Mouse (Mus musculus) liver, postnatal 0 days (tissue): ENCODE results near the gene Btg2. TPM values are rescaled to one million over a fixed set of nuclear protein-coding genes. Genes with fewer than 3 reads are reported as not detected.

ENCODE experiments used
- ATAC-seq: fragments of 200-750 bp; cut with Nextera tagmentation; 2 replicates; pipeline ENCODE4 v1.8.0; 2017; ENCODE audit warnings: mild to moderate bottlenecking, moderate library complexity
- DNase-seq: peaks from one replicate; pipeline ENCODE4 v3.0.0-alpha.2; 2016
- H3K27ac ChIP-seq: fragments of 300-500 bp; sonication (generic); 2 replicates; pipeline ENCODE4 v1.5.1; 2014; ENCODE audit warnings: antibody characterized with exemption, moderate library complexity, mild to moderate bottlenecking, low read depth
- H3K27me3 ChIP-seq: fragments of 300-500 bp; sonication (generic); 2 replicates; pipeline ENCODE4 v1.6.1; 2014; ENCODE audit warnings: low read length, control low read depth, mixed read lengths; ENCODE audit not compliant: insufficient read depth
- H3K36me3 ChIP-seq: fragments of 300-500 bp; sonication (generic); replicated peaks from 2 replicates; pipeline ENCODE4 v1.6.1; 2014; ENCODE audit warnings: mild to moderate bottlenecking, control low read depth, low read length, moderate library complexity, mixed read lengths; ENCODE audit not compliant: insufficient read depth
- H3K4me1 ChIP-seq: fragments of 300-500 bp; sonication (generic); 2 replicates; pipeline ENCODE4 v1.6.1; 2014; ENCODE audit warnings: antibody characterized with exemption, mild to moderate bottlenecking, control low read depth; ENCODE audit not compliant: insufficient read depth
- H3K4me2 ChIP-seq: fragments of 300-500 bp; sonication (generic); 2 replicates; pipeline ENCODE4 v1.6.1; 2014; ENCODE audit warnings: low read depth, mild to moderate bottlenecking, low read length, moderate library complexity, mixed read lengths
- H3K4me3 ChIP-seq: fragments of 300-500 bp; sonication (generic); 2 replicates; pipeline ENCODE4 v1.5.1; 2014; ENCODE audit warnings: low read depth, low read length
- H3K9ac ChIP-seq: fragments of 300-500 bp; sonication (generic); replicated peaks from 2 replicates; pipeline ENCODE4 v1.6.1; 2014; ENCODE audit warnings: mild to moderate bottlenecking, moderate library complexity
- H3K9me3 ChIP-seq: fragments of 300-500 bp; sonication (generic); 2 replicates; pipeline ENCODE4 v1.6.1; 2016; ENCODE audit warnings: mild to moderate bottlenecking, control low read depth, low read length, mixed read lengths
- CTCF ChIP-seq: sonication (generic); IDR thresholded peaks from 2 replicates; pipeline ENCODE4 v1.5.1; 2016; ENCODE audit warnings: antibody characterized with exemption, low read depth
- EP300 ChIP-seq: IDR thresholded peaks from 2 replicates; pipeline ENCODE4 v1.6.1; 2016; ENCODE audit warnings: antibody characterized with exemption, low read depth, mild to moderate bottlenecking
- WGBS: fragments of 180-500 bp; shearing (Covaris S2); extraction: QIAGEN DNeasy Blood & Tissue Kit; methylation state at CpG from one replicate; pipeline ENCODE4 v1.1.7; 2014; ENCODE audit not compliant: insufficient replicate concordance; 5-methylcytosine and 5-hydroxymethylcytosine counted together
- polyA plus RNA-seq: library from polyadenylated mRNA; unstranded; fragments of >200 nt; fragmentation: Nextera tagmentation; extraction: Ambion mirVana; gene quantifications from 2 replicates; pipeline ENCODE4 v1.2.1, GENCODE M21; 2015

Btg2 gene
- polyA plus RNA-seq, 1 experiment from 2014 or later, result 62.6 TPM

DNA sequence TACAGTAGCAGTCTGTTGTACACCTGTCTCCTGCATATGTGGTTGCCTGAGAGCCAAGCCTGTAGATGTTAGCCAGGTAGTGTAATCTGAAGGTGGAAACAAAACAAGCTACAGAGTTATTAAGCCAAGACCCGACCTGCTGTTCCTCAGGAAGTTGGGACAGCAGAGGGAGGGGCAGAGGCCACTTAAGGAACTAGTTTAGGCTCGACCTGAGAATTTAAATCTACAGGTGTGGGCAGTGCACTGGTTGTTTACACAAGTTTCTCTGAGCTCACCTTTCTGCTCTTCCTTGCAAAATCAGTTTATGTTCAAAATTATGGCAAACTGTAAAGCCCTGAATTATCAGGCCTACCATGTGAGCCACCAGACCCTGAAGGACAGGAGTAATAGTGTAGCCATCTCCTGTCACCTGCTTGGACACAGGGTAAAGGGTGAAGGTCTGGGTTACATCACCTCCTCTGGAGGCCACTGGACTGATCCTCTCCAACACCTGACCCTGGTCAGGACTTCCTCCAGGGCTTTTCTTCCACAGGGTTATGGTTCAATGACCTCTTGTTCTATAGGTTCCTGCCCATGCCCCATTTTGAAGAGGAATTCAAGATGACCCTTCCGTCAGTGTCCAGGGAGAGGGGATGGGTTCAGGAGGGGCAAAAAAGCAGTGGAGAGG lies 27.0 kb upstream of the Btg2 start:
- ATAC-seq, result no peak

DNA sequence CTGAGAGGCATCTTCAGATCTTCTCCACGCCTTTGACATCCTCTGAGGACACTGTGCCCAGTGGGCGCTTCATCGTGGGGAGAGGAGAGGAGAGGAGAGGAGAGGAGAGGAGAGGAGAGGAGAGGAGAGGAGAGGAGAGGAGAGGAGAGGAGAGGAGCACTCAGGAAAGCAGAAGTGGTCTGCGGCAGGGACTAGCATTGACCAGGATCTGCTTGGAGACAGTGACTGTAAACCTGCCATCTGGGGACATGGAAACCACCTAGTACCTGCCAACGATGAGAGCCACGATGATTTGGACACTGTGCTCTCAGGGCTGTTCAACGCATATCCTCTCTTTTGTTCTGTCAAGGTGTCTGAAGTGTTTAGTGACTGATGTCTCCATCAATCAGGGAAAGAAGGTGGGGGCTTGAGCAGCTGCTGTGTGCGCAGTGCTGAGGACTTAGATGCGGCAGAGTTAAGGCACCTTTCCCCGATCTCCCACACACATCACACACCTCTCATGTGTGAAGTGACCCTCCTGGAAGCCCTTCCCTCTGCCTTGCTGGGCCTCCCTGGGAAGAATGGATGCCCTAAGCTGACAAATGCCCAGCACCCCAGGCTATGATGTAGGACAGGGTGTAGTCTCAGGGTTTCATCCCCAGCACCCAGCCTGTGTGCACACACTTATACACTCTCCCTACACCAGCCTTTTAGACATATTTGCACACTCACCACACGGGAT lies 26.3 kb upstream of the Btg2 start:
- no peak for ATAC-seq

More for the DNA sequence above, 27.0 kb upstream of the Btg2 start:
- no peak overlapping the region for H3K4me3 ChIP-seq
- H3K9ac ChIP-seq, result peak overlapping the region; percentile 17; the same call in 1 of the 2 replicates
- H3K27ac ChIP-seq, result no peak overlapping the region
- H3K4me1 ChIP-seq, result peaks cover 11% of the 10 kb centered on the region
- H3K4me2 ChIP-seq, result peak overlapping the region; percentile 20
- H3K9me3 ChIP-seq, result no peaks in the 10 kb centered on the region
- H3K27me3 ChIP-seq, result no peaks in the 10 kb centered on the region
- no peak for DNase-seq
- TF ChIP-seq EP300, result no peak
- no peak for TF ChIP-seq CTCF
- 42% methylated on average over 3 of the region's 3 CpGs for WGBS
- no peaks in the 10 kb centered on the region for H3K36me3 ChIP-seq

DNA sequence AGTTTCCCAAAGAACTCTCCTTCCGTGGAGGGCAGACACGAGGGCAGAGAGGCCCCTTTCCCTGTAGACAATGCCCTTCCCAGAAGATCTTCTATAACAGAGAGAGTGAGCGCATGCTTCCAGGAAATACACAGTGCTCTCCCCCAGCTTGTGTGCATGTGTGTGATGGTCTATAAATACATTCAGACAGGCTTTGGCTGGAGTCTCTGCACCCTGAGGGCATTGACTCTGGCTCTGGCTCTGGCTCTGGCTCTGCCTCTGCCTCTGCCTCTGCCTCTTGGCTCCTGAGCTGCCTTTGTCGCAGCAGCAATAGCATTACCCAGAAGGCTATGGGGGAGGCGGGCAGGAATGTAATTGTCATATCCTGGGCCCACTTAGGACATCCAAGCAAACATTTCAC lies 24.9 kb upstream of the Btg2 start:
- no peak overlapping the region for H3K9ac ChIP-seq
- peak overlapping the region; percentile 19; the same call in 1 of the 2 replicates for H3K27ac ChIP-seq
- no peak overlapping the region for H3K4me2 ChIP-seq
- no peak for ATAC-seq
- H3K36me3 ChIP-seq, result no peaks in the 10 kb centered on the region
- H3K4me1 ChIP-seq, result peaks cover 16% of the 10 kb centered on the region
- WGBS, result 69% methylated on average over 5 of the region's 5 CpGs
- H3K9me3 ChIP-seq, result no peaks in the 10 kb centered on the region
- TF ChIP-seq EP300 (no peak), CTCF (no peak)
- no peak for DNase-seq
- no peak overlapping the region for H3K4me3 ChIP-seq
- no peaks in the 10 kb centered on the region for H3K27me3 ChIP-seq

More for the DNA sequence above, 26.3 kb upstream of the Btg2 start:
- TF ChIP-seq EP300 (no peak), CTCF (no peak)
- H3K9me3 ChIP-seq, result no peaks in the 10 kb centered on the region
- DNase-seq, result no peak
- peaks cover 8% of the 10 kb centered on the region for H3K4me1 ChIP-seq
- 53% methylated on average over 11 of the region's 11 CpGs for WGBS
- H3K4me2 ChIP-seq, result peak overlapping the region; percentile 20
- no peaks in the 10 kb centered on the region for H3K27me3 ChIP-seq
- H3K27ac ChIP-seq, result no peak overlapping the region
- no peak overlapping the region for H3K4me3 ChIP-seq
- H3K36me3 ChIP-seq, result no peaks in the 10 kb centered on the region
- peak overlapping the region; percentile 17; the same call in 1 of the 2 replicates for H3K9ac ChIP-seq

DNA sequence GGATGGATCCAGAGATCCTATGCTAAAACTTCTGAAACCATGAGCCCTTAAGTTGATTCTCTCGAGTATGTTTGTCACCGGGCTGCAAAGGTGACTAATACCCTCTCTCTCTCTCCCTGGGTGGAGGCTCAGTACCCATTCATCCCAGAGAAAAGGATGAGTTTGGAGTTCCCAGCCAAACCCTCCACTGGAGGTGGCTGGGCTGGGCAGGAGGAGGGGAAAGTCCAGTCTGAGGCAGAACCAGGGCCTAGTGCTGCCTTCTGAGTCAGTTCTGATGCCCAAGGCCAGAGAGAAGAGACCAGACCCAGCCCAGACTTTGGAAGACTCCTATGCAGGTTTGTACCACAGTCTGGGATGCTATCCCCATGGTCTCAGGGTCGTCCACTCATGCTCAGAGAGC lies 22.7 kb upstream of the Btg2 start:
- TF ChIP-seq EP300, result no peak
- TF ChIP-seq CTCF, result no peak
- no peak overlapping the region for H3K27ac ChIP-seq

DNA sequence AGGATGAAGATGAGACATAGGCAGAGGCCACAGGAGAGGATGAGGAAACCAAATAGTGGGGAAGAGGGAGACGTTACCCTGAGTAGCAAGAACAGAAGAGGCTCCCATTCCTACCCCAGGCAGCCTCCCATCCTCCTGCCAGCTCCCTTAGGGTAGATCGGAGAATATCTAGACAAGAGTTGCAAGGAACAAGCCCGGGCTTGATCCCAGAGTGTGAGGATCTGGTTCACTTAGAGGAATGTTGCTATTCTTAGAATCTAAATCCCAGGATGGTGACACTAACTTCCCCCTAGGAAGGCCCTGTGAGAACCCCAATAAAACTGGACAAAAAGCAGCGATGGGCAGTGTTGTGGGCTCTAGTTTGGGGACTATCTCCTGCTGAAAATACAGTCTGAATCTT lies 22.0 kb upstream of the Btg2 start:
- Histone ChIP-seq H3K9ac (no peak overlapping the region), H3K4me1 (peaks cover 40% of the 10 kb centered on the region), H3K27me3 (no peaks in the 10 kb centered on the region), H3K9me3 (no peaks in the 10 kb centered on the region), H3K27ac (no peak overlapping the region), H3K36me3 (no peaks in the 10 kb centered on the region), H3K4me3 (no peak overlapping the region), H3K4me2 (no peak overlapping the region)
- DNase-seq, result no peak
- TF ChIP-seq EP300 (no peak), CTCF (no peak)
- 72% methylated on average over 4 of the region's 4 CpGs for WGBS
- no peak for ATAC-seq

More for the DNA sequence above, 22.7 kb upstream of the Btg2 start:
- DNase-seq (no peak), ATAC-seq (no peak)
- H3K4me2 ChIP-seq, result no peak overlapping the region
- no peaks in the 10 kb centered on the region for H3K36me3 ChIP-seq
- no peak overlapping the region for H3K4me3 ChIP-seq
- WGBS, result 71% methylated on average over 3 of the region's 3 CpGs
- H3K9ac ChIP-seq, result no peak overlapping the region
- no peaks in the 10 kb centered on the region for H3K9me3 ChIP-seq
- no peaks in the 10 kb centered on the region for H3K27me3 ChIP-seq
- peaks cover 38% of the 10 kb centered on the region for H3K4me1 ChIP-seq

DNA sequence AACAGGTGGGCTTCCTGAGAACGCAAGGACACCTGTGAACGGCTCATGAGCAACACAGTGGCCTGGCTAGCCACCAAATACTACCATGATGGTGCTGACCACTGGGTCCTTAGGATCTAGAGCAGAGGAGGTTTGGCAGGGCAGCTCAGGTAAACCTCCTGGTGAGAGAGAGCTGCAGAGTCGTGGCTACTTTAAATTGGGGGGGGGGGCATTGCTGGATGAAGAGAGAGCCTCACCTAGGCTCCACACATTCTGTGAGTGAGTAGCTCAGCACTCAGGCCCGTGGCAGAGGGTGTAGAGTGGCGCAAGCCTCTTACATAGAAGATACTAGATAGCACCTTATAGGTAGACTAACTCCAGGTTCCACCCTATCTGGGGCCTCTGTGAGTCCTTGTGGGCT lies 21.5 kb upstream of the Btg2 start:
- ATAC-seq (no peak), DNase-seq (no peak)
- peaks cover 44% of the 10 kb centered on the region for H3K4me1 ChIP-seq
- peak overlapping the region; percentile 99; the same call in 1 of the 2 replicates for H3K27ac ChIP-seq
- no peaks in the 10 kb centered on the region for H3K9me3 ChIP-seq
- H3K9ac ChIP-seq, result 0 out of 2 replicates have a peak overlapping the region, but pooled peaks have one; percentile 5
- WGBS, result 73% methylated on average over 5 of the region's 5 CpGs
- H3K4me2 ChIP-seq, result no peak overlapping the region
- no peak for TF ChIP-seq CTCF
- TF ChIP-seq EP300, result no peak
- H3K36me3 ChIP-seq, result no peaks in the 10 kb centered on the region
- H3K27me3 ChIP-seq, result no peaks in the 10 kb centered on the region
- H3K4me3 ChIP-seq, result no peak overlapping the region
